Comparison of ENCODE assay signal across 10 mouse cellular contexts in the genomic region with DNA sequence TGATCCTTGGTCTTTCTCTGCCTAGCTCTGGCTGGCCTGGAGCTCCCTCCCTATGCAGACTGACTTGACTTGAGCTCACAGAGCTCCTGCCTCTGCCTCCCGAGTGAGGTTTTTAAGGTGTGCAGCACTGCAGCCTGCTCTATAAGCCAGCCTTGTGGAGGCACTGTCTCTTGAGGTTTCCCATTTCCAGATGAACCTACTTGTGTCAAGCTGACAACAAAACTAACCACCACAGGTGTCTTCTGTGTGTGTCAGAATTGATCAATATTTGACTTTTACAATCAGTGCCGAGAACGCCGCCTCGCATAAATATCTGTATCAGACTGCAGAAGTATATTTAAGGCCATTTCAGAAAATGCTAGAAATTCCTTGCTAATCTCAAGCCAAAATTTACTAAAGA.
"Had no signal": no experiment of that assay in that cellular context is flagged by ENCODE, and none has a peak within 500 bp of the region (broad histone marks: within the 10 kb centered on the region; RNA-seq: fewer than 3 reads in every experiment).

No protein-coding gene starts in this region.

- DNase-seq: kidney, adult 8-10 months; lung, adult 2 months; lung, postnatal 36 days; right cerebral cortex, adult 18-20 months; thymus, adult 2 months; thymus, postnatal 25 days had no signal

- H3K27ac ChIP-seq: limb, embryonic 10.5 days; liver, embryonic 15.5 days had no signal

- H3K27me3 ChIP-seq: liver, embryonic 15.5 days had no signal

- H3K4me3 ChIP-seq: liver, embryonic 15.5 days had no signal

- H3K9ac ChIP-seq: liver, embryonic 15.5 days had no signal

- ATAC-seq: intestine, postnatal 0 days; lung, postnatal 0 days had no signal

- H3K36me3 ChIP-seq: limb, embryonic 10.5 days; liver, embryonic 15.5 days had no signal

- H3K9me3 ChIP-seq: limb, embryonic 10.5 days; liver, embryonic 15.5 days had no signal
